ENCODE assay signal across 8 mouse cellular contexts in genomic region chr4:106798908-106799546, GRCm38 (mm10). TPM values are rescaled to one million over a fixed set of nuclear protein-coding genes. Genes with fewer than 3 reads are reported as not detected.
A peak's percentile ranks its signal among the peaks of the same experiment; 100 is the strongest.
DNase-seq lines count a peak whose midpoint lies in the region; ATAC-seq and TF ChIP-seq lines count a peak whose summit lies in the region.

No protein-coding gene starts in this region.

- peak overlapping the region; percentile 66 for H3K4me2 ChIP-seq in heart, embryonic 12.5 days
- peak overlapping the region; percentile 50 for H3K4me2 ChIP-seq in limb, embryonic 14.5 days (replicated peaks; ENCODE audit: low read depth, low read length, severe bottlenecking)

- peaks cover 30% of the 10 kb centered on the region for H3K4me1 ChIP-seq in heart, embryonic 10.5 days
- H3K4me1 ChIP-seq in heart, embryonic 12.5 days (replicated peaks): peaks cover 24% of the 10 kb centered on the region
- peaks cover 20% of the 10 kb centered on the region for H3K4me1 ChIP-seq in limb, embryonic 14.5 days (ENCODE audit: control insufficient read depth, insufficient read depth, low read length)

- WGBS in heart, embryonic 10.5 days: 50% methylated on average over 10 of the region's 10 CpGs
- WGBS in heart, embryonic 12.5 days: 44% methylated on average over 10 of the region's 10 CpGs
- 26% methylated on average over 10 of the region's 10 CpGs for WGBS in limb, embryonic 14.5 days

- peak overlapping the region; percentile 57; the same call in 1 of the 2 replicates for H3K4me3 ChIP-seq in heart, embryonic 10.5 days
- peak overlapping the region; percentile 30 for H3K4me3 ChIP-seq in heart, embryonic 12.5 days
- peak overlapping the region; percentile 27 for H3K4me3 ChIP-seq in limb, embryonic 14.5 days (replicated peaks; ENCODE audit: low read length)

- H3K9me3 ChIP-seq in heart, embryonic 10.5 days: no peaks in the 10 kb centered on the region
- no peaks in the 10 kb centered on the region for H3K9me3 ChIP-seq in heart, embryonic 12.5 days (replicated peaks)
- no peaks in the 10 kb centered on the region for H3K9me3 ChIP-seq in limb, embryonic 14.5 days (ENCODE audit: control insufficient read depth, low read length)

- no peak for TF ChIP-seq POLR2A in limb, embryonic 14.5 days (IDR thresholded peaks at IDR 0.05; ENCODE audit: borderline replicate concordance, extremely low read depth, insufficient read depth, insufficient read length)

- no peak for ATAC-seq in heart, embryonic 12.5 days (ENCODE audit: insufficient number of reproducible peaks, low FRiP score)
- no peak; the same call in 1 of the 2 replicates for ATAC-seq in limb, embryonic 14.5 days (ENCODE audit: low FRiP score, low read depth)
- ATAC-seq in activated CD4-positive, CD25-positive, alpha-beta regulatory T cell, adult 4 months: no peak

- H3K36me3 ChIP-seq in heart, embryonic 10.5 days: no peaks in the 10 kb centered on the region
- no peaks in the 10 kb centered on the region for H3K36me3 ChIP-seq in heart, embryonic 12.5 days
- no peaks in the 10 kb centered on the region for H3K36me3 ChIP-seq in limb, embryonic 14.5 days (ENCODE audit: control insufficient read depth, insufficient read depth, low read length)

- peaks cover 7% of the 10 kb centered on the region; the same call in 1 of the 2 replicates for H3K27me3 ChIP-seq in heart, embryonic 10.5 days (ENCODE audit: insufficient read depth, poor library complexity, severe bottlenecking)
- H3K27me3 ChIP-seq in heart, embryonic 12.5 days (replicated peaks): no peaks in the 10 kb centered on the region
- H3K27me3 ChIP-seq in limb, embryonic 14.5 days (ENCODE audit: control insufficient read depth, insufficient read depth, low read length): no peaks in the 10 kb centered on the region

- peak overlapping the region; percentile 69 for H3K27ac ChIP-seq in heart, embryonic 10.5 days
- H3K27ac ChIP-seq in heart, embryonic 12.5 days (ENCODE audit: poor library complexity, severe bottlenecking): peak overlapping the region; percentile 39
- peak overlapping the region; percentile 63; the same call in 1 of the 2 replicates for H3K27ac ChIP-seq in limb, embryonic 14.5 days (replicated peaks; ENCODE audit: low read depth, low read length)

- peak overlapping the region; percentile 48 for H3K9ac ChIP-seq in heart, embryonic 12.5 days
- H3K9ac ChIP-seq in limb, embryonic 14.5 days (ENCODE audit: low read depth, low read length, severe bottlenecking): peak overlapping the region; percentile 39

- DNase-seq in heart, embryonic 10.5 days (ENCODE audit: low spot score): peak; percentile 64
- DNase-seq in heart, postnatal 4 days: no peak
- peak; percentile 47 for DNase-seq in MN1 (ENCODE audit: low spot score)
- DNase-seq in limb, embryonic 14.5 days (ENCODE audit: low spot score): no peak
- no peak for DNase-seq in spleen, adult 18-20 months
- DNase-seq in left cerebral cortex, adult 18-20 months (ENCODE audit: low spot score in 2 of 2): no peak

RNA-seq across cellular contexts. Expression of gene Acot11, which starts 5.8 kb away (rescaled TPM):
- polyA plus RNA-seq in heart, embryonic 10.5 days (2016; fragmentation: Nextera tagmentation; extraction: Ambion mirVana): 3.5 and 5.6 TPM in 2 replicates
- total RNA-seq in heart, postnatal 4 days (2021): 10 to 100 TPM; 12.7 to 13.7 TPM
- polyA plus RNA-seq in heart, embryonic 12.5 days (2016; fragmentation: Nextera tagmentation; extraction: Ambion mirVana): 4.1 and 5.6 TPM in 2 replicates
- 6.1 and 6.7 TPM in 2 replicates for polyA plus RNA-seq in limb, embryonic 14.5 days (2012; rRNA removed)
- polyA plus RNA-seq in limb, embryonic 14.5 days (2014; fragmentation: Nextera tagmentation; extraction: Ambion mirVana): 3.7 and 4.3 TPM in 2 replicates
- 10 to 100 TPM; 35.0 to 57.5 TPM for total RNA-seq in left cerebral cortex, adult 18-20 months (2021)
- polyA plus RNA-seq in activated CD4-positive, CD25-positive, alpha-beta regulatory T cell, adult 4 months (2017; shearing (Covaris generic)): 1 to 10 TPM; 6.1 to 9.0 TPM

Comparison
In these comparisons a context has a peak if more than half of its experiments do, and no peak if none do; other contexts are left out.
1. DNase-seq: peak in heart, embryonic 10.5 days (single experiment) and MN1 (single experiment); none in heart, postnatal 4 days (single experiment), limb, embryonic 14.5 days (single experiment), spleen, adult 18-20 months (0 of 2) and left cerebral cortex, adult 18-20 months (0 of 2).
2. Peak in every context shown above with its lines, with median percentiles within 50 percentile points of each other: H3K27ac ChIP-seq and H3K4me3 ChIP-seq.